Mouse (Mus musculus) gastrocnemius, postnatal 14 days (tissue): ENCODE measurements around the gene Hcrtr1. TPM values are rescaled to one million over a fixed set of nuclear protein-coding genes. Genes with fewer than 3 reads are reported as not detected.

Experiments used
- DNase-seq: peaks from one replicate; pipeline ENCODE4 v3.0.0; 2021; ENCODE audit warnings: mixed read lengths
- intact Hi-C: fragments of 180-260 bp; cut with DNase I; formaldehyde crosslinking; loops from one replicate; pipeline ENCODE4 v1.15.1; 2025; ENCODE audit warnings: low total_unique reads
- long read RNA-seq, 2 experiments: library from polyadenylated mRNA; stranded (forward); transcript quantifications; one replicate each; pipeline ENCODE4 v2.0.0; 2021
- total RNA-seq, 2 experiments: library from RNA; stranded (reverse); gene quantifications; 2 replicates each; pipeline ENCODE4 v1.2.3; 2021

Hcrtr1 gene
- not detected for total RNA-seq
- long read RNA-seq, experiment 1, result 0 reads
- long read RNA-seq, experiment 2, result 0 reads

- DNase-seq, result no peak
- intact Hi-C loops, result loop anchor here (2.0 kb wide), 1 partner anchor 50 kb away; no protein-coding TSS in a partner anchor
Measured at GRCm38 (mm10) chr4:130139214-130139492, at the start of gene Hcrtr1. Hcrtr1 (minus strand) TSS chr4:130139359.

DNA sequence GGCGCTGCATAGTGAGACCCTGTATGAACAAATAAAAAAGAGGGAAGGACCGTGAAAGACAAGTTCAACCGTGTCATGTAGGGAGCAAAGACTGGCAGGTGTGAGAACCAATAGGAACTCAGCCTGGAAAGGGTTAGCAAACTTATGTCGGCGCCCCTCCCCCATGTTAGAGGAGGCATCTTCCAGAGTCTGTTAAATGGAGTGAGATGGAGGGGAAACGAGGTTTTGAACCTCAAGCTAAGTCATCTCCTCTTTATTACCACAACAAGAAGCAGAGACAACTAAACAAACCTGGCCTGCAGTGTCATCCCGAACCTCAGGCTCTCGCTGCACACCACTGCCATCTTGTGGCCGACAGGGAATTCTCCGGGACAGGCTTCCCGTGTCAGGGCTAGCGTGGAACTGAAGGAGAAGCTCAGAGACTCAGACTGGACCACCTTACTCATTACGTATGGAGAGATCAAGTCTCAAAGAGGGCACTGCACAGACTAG, 49.7 kb upstream of the Hcrtr1 start:
- intact Hi-C loops, result loop anchor here (2.0 to 10.0 kb wide), 3 partner anchors 50 to 224 kb away; partner anchors contain the start of gene Hcrtr1

DNA sequence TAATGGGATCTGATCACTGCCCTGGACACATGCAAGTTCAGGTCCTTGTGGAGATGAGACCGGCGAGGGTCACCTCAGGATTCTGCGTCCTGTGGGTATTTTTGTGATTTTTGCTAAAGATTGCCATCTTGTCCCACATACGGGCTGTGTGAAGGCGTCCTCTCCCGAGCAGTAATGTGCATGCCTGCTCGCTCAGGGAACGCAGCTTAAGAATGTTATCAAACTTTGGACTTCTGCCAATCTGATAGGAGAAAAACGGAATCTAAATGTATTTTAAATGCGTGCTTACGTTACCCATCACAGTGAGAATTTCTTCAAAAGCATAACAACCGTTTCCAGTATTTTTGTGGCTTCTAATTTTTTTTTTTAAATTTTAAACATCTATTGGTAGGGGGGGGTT, 47.7 kb upstream of the Hcrtr1 start:
- DNase-seq, result no peak
- intact Hi-C loops, result loop anchor here (10.0 kb wide), 2 partner anchors 152 to 222 kb away; no protein-coding TSS in a partner anchor

More for the DNA sequence above, 49.7 kb upstream of the Hcrtr1 start:
- DNase-seq, result peak; percentile 85

GRCm38 (mm10) chr4:130186450-130186849, 47.3 kb upstream of the Hcrtr1 start:
- intact Hi-C loops, result loop anchor here (10.0 kb wide), 2 partner anchors 152 to 222 kb away; no protein-coding TSS in a partner anchor

DNA sequence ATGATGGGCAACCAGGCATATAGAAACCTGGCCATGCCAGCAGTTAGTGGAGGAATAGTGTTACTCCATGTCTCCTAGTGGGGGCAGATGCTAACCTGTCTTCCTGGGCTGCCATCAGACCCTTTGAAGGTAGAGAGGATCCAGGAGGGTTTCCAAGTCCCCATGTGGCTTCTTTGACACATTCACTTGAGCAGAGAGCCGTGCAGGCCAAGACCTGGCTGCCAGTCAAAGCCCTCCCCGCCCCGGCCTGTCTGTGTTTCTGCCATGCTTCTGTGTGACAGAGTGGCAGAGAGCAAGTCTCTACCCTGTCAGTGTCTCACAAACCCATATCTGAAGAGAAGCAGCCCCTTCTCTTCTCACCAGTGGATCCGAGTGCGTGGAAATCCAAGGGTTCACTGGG, 44.7 kb upstream of the Hcrtr1 start:
- intact Hi-C loops, result loop anchor here (10.0 kb wide), 2 partner anchors 149 to 219 kb away; no protein-coding TSS in a partner anchor

More at GRCm38 (mm10) chr4:130186450-130186849, 47.3 kb upstream of the Hcrtr1 start:
- DNase-seq, result no peak

DNA sequence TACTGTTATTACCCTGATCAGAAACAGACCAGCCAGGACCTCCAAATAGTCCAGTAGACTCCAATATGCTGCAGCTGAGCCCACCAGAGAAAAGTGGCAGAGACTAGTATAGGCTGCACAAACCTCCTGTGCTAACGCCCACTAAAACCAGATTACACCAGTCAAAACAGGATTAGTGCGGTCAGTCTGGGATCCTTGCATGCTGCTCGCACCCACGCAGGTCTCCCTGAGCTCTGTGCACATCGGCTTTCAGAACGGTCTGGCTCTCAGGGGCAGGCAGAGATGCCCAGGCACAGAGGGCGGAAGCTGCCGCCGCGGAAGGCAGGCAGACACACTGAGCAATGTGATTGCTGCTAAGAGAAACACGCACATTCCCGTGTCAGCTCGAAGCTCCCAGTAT, 43.9 kb upstream of the Hcrtr1 start:
- intact Hi-C loops, result loop anchor here (10.0 kb wide), 2 partner anchors 148 to 218 kb away; no protein-coding TSS in a partner anchor
- DNase-seq, result no peak

More for the DNA sequence above, 44.7 kb upstream of the Hcrtr1 start:
- no peak for DNase-seq

- intact Hi-C loops, result loop anchor here (10.0 kb wide), 2 partner anchors 147 to 217 kb away; no protein-coding TSS in a partner anchor
- DNase-seq, result no peak
Measured at GRCm38 (mm10) chr4:130181886-130182285, 42.7 kb upstream of the Hcrtr1 start.

- intact Hi-C loops, result loop anchor here (10.0 kb wide), 2 partner anchors 146 to 216 kb away; no protein-coding TSS in a partner anchor
- DNase-seq, result no peak
Measured at GRCm38 (mm10) chr4:130180909-130181602, 41.9 kb upstream of the Hcrtr1 start.

DNA sequence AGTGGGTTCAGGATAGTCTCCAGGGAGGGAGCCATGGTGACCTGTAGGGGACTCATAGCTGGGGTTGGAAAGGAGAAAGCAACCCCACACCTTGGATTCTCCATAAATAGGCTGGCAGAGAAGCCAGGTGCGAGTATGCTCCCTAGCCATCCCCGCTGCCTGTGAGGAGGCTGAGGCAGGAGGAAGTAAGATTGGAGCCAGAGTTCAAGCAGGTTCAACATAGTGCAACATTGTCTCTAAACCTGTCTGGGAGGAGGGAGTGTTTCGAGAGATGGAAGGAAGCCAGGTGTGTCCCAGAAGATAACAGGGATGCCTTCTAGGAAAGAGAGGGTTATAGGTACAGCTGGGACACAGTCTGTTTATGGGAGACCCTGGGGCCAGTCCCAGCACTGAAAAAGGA, 40.7 kb upstream of the Hcrtr1 start:
- intact Hi-C loops, result loop anchor here (10.0 kb wide), 2 partner anchors 145 to 215 kb away; no protein-coding TSS in a partner anchor
- DNase-seq, result no peak

GRCm38 (mm10) chr4:130177536-130177935, 38.4 kb upstream of the Hcrtr1 start:
- no peak for DNase-seq
- intact Hi-C loops, result no loop called here

DNA sequence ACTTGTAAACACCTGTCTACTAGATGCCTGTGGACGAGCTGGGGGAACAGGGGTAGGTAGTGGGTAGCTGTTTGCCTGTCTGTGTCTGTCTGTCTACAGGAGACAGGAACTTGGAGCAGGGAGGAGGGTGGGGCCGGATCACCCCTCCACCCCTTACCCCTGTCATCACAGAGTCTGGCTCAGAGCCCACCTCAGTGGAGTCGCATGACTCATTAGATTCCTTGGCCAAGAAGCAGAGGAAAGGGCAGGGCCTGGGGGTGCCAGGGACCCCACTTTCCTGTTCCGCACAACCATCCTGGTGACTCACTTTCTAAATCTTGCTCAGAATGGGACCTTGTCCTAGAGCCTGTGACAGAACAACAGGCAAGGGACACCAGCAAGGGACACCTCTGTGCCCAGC, 37.9 kb upstream of the Hcrtr1 start:
- no peak for DNase-seq
- intact Hi-C loops, result no loop called here

DNA sequence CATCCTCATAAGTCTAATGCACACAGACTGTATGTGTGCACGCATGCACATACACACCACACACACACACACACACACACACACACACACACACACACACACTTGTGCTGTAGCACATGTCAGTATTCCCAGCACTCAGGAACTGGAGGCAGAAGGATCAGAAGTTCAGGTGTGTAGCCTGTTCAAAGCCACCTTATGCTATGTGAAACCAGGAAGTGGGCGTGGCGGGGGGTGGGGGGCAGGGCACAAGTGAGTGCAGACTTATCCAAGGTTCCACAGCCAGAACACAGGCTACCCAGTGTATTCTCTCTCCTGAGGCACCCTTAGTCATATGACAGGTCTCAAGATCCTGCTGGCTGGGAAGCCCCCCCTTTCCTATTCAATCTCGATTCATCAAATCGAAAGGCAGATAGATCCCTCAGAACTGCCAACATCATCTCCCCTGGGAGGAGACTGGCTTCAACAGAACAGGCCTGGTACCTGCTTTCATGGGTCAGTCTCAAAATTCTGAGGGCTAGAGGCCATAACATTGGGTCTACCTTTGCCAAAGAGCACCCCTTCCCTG, 37.1 kb upstream of the Hcrtr1 start:
- no peak for DNase-seq
- intact Hi-C loops, result no loop called here

DNA sequence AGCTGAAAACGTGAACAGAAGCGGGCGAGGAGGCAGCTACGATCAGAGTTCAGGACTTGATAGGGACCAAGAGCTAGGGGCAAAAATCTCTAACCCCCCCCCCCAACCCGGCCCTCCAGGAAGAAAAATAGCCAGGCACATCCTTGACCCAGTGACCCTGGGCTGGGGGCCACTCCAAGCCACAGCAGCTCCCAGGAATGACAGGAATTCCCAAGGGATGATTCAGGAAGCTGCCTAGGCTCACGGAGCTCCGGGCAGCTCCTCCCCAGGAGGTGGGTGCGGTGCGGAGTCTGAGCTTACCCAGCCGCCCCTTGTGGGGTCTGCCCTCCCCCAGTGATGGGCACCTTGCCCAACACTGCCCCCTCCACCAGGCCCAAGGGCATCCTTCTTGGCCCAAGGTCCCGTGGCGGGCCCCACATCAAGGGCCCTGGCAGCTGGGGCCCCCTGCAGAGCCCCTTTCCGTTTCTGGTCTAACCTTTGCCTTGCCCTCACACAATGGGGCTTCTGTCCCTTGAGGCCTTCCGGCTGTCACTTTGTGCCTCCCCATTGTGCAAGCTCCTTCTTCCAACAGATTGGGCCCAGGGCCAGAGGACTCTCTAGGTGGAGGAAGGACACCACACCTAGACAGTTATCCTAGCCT, 36.0 kb upstream of the Hcrtr1 start, which contains the start of gene Tinagl1:
TSS of gene Tinagl1 (minus strand) at position 51 of the 640 bp plus-strand sequence.
- intact Hi-C loops, result no loop called here
- no peak for DNase-seq

GRCm38 (mm10) chr4:130174335-130175031, 35.3 kb upstream of the Hcrtr1 start:
- intact Hi-C loops, result no loop called here
- peak; percentile 37 for DNase-seq

DNA sequence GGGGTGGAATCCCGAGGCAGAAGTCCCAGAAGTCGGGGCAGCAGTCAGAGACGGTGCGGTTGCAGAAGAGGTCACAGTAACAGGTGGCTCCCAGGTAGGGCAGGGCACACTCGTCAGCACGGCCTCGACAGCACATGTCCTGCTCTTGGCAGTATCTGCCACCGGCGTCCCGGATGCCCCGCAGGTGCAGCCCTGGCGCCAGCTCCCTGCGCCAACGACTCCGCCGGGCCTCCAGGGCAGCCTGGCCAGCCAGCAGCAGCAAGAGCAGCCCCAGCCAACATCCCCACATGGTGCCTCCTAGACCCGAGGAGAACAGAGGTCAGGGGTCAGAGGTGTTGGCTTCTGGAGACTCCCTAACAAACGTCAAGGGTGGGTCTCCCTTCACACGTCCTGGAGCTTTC, 34.8 kb upstream of the Hcrtr1 start:
- intact Hi-C loops, result no loop called here
- no peak for DNase-seq

- intact Hi-C loops, result no loop called here
- no peak for DNase-seq
Measured at GRCm38 (mm10) chr4:130173060-130173822, 34.1 kb upstream of the Hcrtr1 start.

DNA sequence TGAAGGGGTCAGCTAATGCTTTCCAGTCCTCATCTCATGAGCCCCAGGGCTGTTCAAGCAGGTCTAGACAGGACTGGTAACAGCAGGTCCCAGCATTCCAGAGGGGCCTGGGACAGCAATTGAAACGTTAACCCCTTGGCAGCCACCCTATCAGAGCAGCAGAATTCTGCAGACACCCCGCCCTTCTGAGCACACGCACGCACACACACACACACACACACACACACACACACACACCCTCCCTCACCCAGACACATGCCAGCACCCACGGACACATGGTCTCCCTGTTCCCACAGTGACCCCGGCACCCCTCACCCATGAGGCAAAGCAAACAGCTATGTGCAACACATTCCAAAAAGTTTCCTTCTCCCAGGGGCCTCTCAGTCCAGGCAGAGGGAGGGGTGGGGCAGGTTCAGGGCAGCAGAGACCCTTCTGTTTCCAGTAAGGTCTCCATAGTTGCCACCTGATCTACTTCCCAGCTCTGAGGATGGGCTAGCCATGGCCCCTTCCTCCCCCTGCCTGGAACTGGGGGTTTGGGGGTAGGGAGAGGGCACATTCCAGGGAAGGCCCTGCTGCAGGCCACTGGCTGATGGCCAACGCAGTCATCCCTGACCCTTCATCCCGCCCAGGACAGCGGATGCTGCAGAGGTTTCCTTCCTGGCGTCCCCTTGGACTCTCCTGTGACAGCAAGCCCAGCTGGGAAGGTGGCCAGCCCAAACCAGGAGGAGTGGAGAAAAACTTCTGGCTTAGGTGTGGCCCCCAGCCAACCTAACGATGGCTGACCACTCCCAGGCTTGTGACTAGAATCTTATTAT, 33.0 kb upstream of the Hcrtr1 start:
- DNase-seq, result peak; percentile 63
- intact Hi-C loops, result no loop called here

GRCm38 (mm10) chr4:130170362-130170761, 31.2 kb upstream of the Hcrtr1 start:
- DNase-seq, result no peak
- intact Hi-C loops, result no loop called here
